Mouse (Mus musculus) kidney, adult 11 months (tissue): ENCODE results near the gene Mllt3.
A peak's percentile ranks its signal among the peaks of the same experiment; 100 is the strongest.
"Not testable (repeated sequence)": the region's sequence is repeated elsewhere in the genome, so short reads cannot be mapped to it uniquely, and the experiment has no call there.

Source experiments
- DNase-seq: peaks from one replicate; pipeline ENCODE4 v3.0.0; 2022

Mllt3 gene

GRCm38 (mm10) chr4:88011870-88012572 is 21.1 kb downstream of the Mllt3 start:
- DNase-seq = no peak

- no peak for DNase-seq
These were observed 22.7 kb downstream of the Mllt3 start for GRCm38 (mm10) chr4:88010441-88010840.

GRCm38 (mm10) chr4:88005801-88006200 is 27.4 kb downstream of the Mllt3 start:
- DNase-seq = no peak

- no peak for DNase-seq
These were observed 29.8 kb downstream of the Mllt3 start for GRCm38 (mm10) chr4:88003159-88003948.

GRCm38 (mm10) chr4:87991710-87992109 is 41.5 kb downstream of the Mllt3 start:
- DNase-seq = peak; percentile 7

- DNase-seq = no peak
These were observed 42.2 kb downstream of the Mllt3 start for GRCm38 (mm10) chr4:87990940-87991339.

GRCm38 (mm10) chr4:87985281-87985680 is 47.9 kb downstream of the Mllt3 start:
- DNase-seq = no peak

GRCm38 (mm10) chr4:87984589-87984988 is 48.6 kb downstream of the Mllt3 start:
- peak; percentile 19 for DNase-seq

GRCm38 (mm10) chr4:87984091-87984490 is 49.1 kb downstream of the Mllt3 start:
- no peak for DNase-seq

GRCm38 (mm10) chr4:87982578-87982977 is 50.6 kb downstream of the Mllt3 start:
- no peak for DNase-seq

GRCm38 (mm10) chr4:87977820-87978448 is 55.2 kb downstream of the Mllt3 start:
- DNase-seq = no peak

- no peak for DNase-seq
These were observed 67.3 kb downstream of the Mllt3 start for GRCm38 (mm10) chr4:87965836-87966235.

GRCm38 (mm10) chr4:87964890-87965289 is 68.3 kb downstream of the Mllt3 start:
- not testable (repeated sequence) for DNase-seq

- DNase-seq = no peak
These were observed 69.4 kb downstream of the Mllt3 start for GRCm38 (mm10) chr4:87963773-87964076.

- DNase-seq = no peak
These were observed 70.0 kb downstream of the Mllt3 start for GRCm38 (mm10) chr4:87963055-87963772.

- no peak for DNase-seq
These were observed 71.3 kb downstream of the Mllt3 start for GRCm38 (mm10) chr4:87961872-87962271.

- DNase-seq = no peak
These were observed 75.3 kb downstream of the Mllt3 start for GRCm38 (mm10) chr4:87957852-87958251.

- DNase-seq = no peak
These were observed 76.0 kb downstream of the Mllt3 start for GRCm38 (mm10) chr4:87957198-87957597.

- no peak for DNase-seq
These were observed 78.0 kb downstream of the Mllt3 start for GRCm38 (mm10) chr4:87955132-87955531.

GRCm38 (mm10) chr4:87954421-87955083 is 78.6 kb downstream of the Mllt3 start:
- no peak for DNase-seq

GRCm38 (mm10) chr4:87953736-87954135 is 79.4 kb downstream of the Mllt3 start:
- no peak for DNase-seq

- DNase-seq = no peak
These were observed 79.9 kb downstream of the Mllt3 start for GRCm38 (mm10) chr4:87953268-87953667.

- DNase-seq = no peak
These were observed 83.7 kb downstream of the Mllt3 start for GRCm38 (mm10) chr4:87949451-87949850.
